Mouse (Mus musculus): Measurements from ENCODE around the gene Gm21083. TPM values are rescaled to one million over a fixed set of nuclear protein-coding genes. Genes with fewer than 3 reads are reported as not detected.
"Not testable (repeated sequence)": the region's sequence is repeated elsewhere in the genome, so short reads cannot be mapped to it uniquely, and the experiment has no call there.

The Gm21083 gene
- polyA plus RNA-seq, 1 experiment = not detected

- not testable (repeated sequence) for DNase-seq (ENCODE audit: extremely low spot score in 1 of 2, low spot score in 1 of 2)
Measured at GRCm38 (mm10) chr5:15616195-15616594, 39.1 kb downstream of the Gm21083 start.

GRCm38 (mm10) chr5:15618764-15619163 is 41.6 kb downstream of the Gm21083 start, which contains the start of gene Speer4d:
Gene Speer4d (plus strand): TSS chr5:15619064.
- not testable (repeated sequence) for DNase-seq (ENCODE audit: extremely low spot score in 1 of 2, low spot score in 1 of 2)

GRCm38 (mm10) chr5:15628136-15628535 is 51.0 kb downstream of the Gm21083 start:
- peak in 1 of 2 experiments; percentile 43 for DNase-seq (ENCODE audit: extremely low spot score in 1 of 2, low spot score in 1 of 2)

GRCm38 (mm10) chr5:15630068-15630467 is 52.9 kb downstream of the Gm21083 start:
- peak in 1 of 2 experiments; percentile 51 for DNase-seq (ENCODE audit: extremely low spot score in 1 of 2, low spot score in 1 of 2)

Other genes starting within 250 kb of the Gm21083 start
- not detected in 2 replicates for gene Gm21149, start 100.8 kb upstream of the Gm21083 start, polyA plus RNA-seq (2012; rRNA removed)
- not detected in 2 replicates for gene Gm21190, start 48.1 kb upstream of the Gm21083 start, polyA plus RNA-seq (2012; rRNA removed)
- not detected in 2 replicates for gene Speer4d, start 41.7 kb downstream of the Gm21083 start, polyA plus RNA-seq (2012; rRNA removed)
- not detected in 2 replicates for gene 4930572O03Rik, start 79.7 kb downstream of the Gm21083 start, polyA plus RNA-seq (2012; rRNA removed)
- gene Speer4c, start 136.9 kb downstream of the Gm21083 start, polyA plus RNA-seq (2012; rRNA removed) = not detected in 2 replicates

All from frontal cortex, adult 2 months (tissue).